Comparison of ENCODE assay signal across 8 mouse cellular contexts in genomic region chr12:69185371-69185770, GRCm38 (mm10). TPM values are rescaled to one million over a fixed set of nuclear protein-coding genes. Genes with fewer than 3 reads are reported as not detected.
DNase-seq lines count a peak whose midpoint lies in the region; ATAC-seq and TF ChIP-seq lines count a peak whose summit lies in the region.

No protein-coding gene starts in this region.

- DNase-seq in heart, adult 11 months = peak; percentile 88
- no peak for DNase-seq in heart, adult 8-10 months (ENCODE audit: low spot score)
- DNase-seq in testis, postnatal 14 days (ENCODE audit: low spot score) = no peak
- DNase-seq in stomach, postnatal 0 days (ENCODE audit: low spot score) = no peak
- DNase-seq in layer of hippocampus, adult 8-10 months (ENCODE audit: low spot score in 2 of 2) = no peak
- DNase-seq in left cerebral cortex, postnatal 36 days (ENCODE audit: low spot score in 2 of 2) = no peak

- no peaks in the 10 kb centered on the region for H3K9me3 ChIP-seq in limb, embryonic 15.5 days
- H3K9me3 ChIP-seq in stomach, postnatal 0 days (ENCODE audit: control insufficient read depth, low read length) = no peaks in the 10 kb centered on the region

- intact Hi-C loops in left cerebral cortex, postnatal 36 days (cut with DNase I) = no loop called here

- no peaks in the 10 kb centered on the region for H3K36me3 ChIP-seq in testis, adult 2 months (ENCODE audit: control insufficient read depth, insufficient read depth, low read length)
- H3K36me3 ChIP-seq in limb, embryonic 15.5 days = peaks cover 39% of the 10 kb centered on the region
- H3K36me3 ChIP-seq in stomach, postnatal 0 days (ENCODE audit: control insufficient read depth, insufficient read depth, low read length) = peaks cover 5% of the 10 kb centered on the region; the same call in 1 of the 2 replicates

- no peaks in the 10 kb centered on the region for H3K27me3 ChIP-seq in testis, adult 2 months (ENCODE audit: control insufficient read depth, insufficient read depth, low read length)
- H3K27me3 ChIP-seq in limb, embryonic 15.5 days = no peaks in the 10 kb centered on the region
- H3K27me3 ChIP-seq in stomach, postnatal 0 days (ENCODE audit: control insufficient read depth, insufficient read depth, low read length) = no peaks in the 10 kb centered on the region

- no peak for TF ChIP-seq EP300 in stomach, postnatal 0 days (optimal IDR thresholded peaks at IDR 0.05)

- H3K4me1 ChIP-seq in testis, adult 2 months (ENCODE audit: control insufficient read depth, insufficient read depth, low read length) = no peaks in the 10 kb centered on the region; the same call in 1 of the 2 replicates
- peaks cover 17% of the 10 kb centered on the region for H3K4me1 ChIP-seq in limb, embryonic 15.5 days
- no peaks in the 10 kb centered on the region for H3K4me1 ChIP-seq in stomach, postnatal 0 days (replicated peaks; ENCODE audit: control insufficient read depth, insufficient read depth)

- no peak for ATAC-seq in limb, embryonic 15.5 days (ENCODE audit: insufficient number of reproducible peaks, low FRiP score, low TSS enrichment, low read depth)
- no peak for ATAC-seq in stomach, postnatal 0 days (ENCODE audit: low FRiP score, low TSS enrichment)

- peak overlapping the region; percentile 80 for H3K4me2 ChIP-seq in limb, embryonic 15.5 days
- peak overlapping the region; percentile 97 for H3K4me2 ChIP-seq in stomach, postnatal 0 days (replicated peaks; ENCODE audit: low read depth)

- H3K27ac ChIP-seq in testis, adult 2 months (ENCODE audit: control insufficient read depth, insufficient read depth, low read depth, low read length) = peak overlapping the region; percentile 45; the same call in 1 of the 2 replicates
- H3K27ac ChIP-seq in limb, embryonic 15.5 days = no peak overlapping the region
- H3K27ac ChIP-seq in stomach, postnatal 0 days (replicated peaks) = no peak overlapping the region

- TF ChIP-seq CTCF in testis, adult 2 months (IDR thresholded peaks at IDR 0.05; ENCODE audit: control insufficient read depth, insufficient read depth, insufficient replicate concordance, low read depth, low read length) = no peak
- TF ChIP-seq CTCF in stomach, postnatal 0 days (IDR thresholded peaks at IDR 0.05; ENCODE audit: low read depth) = no peak

- TF ChIP-seq POLR2A in testis, adult 2 months (IDR thresholded peaks at IDR 0.05; ENCODE audit: control insufficient read depth, low read depth, low read length) = no peak

- H3K9ac ChIP-seq in limb, embryonic 15.5 days = peak overlapping the region; percentile 66; the same call in 1 of the 2 replicates
- H3K9ac ChIP-seq in stomach, postnatal 0 days (ENCODE audit: low read length) = peak overlapping the region; percentile 85; the same call in 1 of the 2 replicates

- 79% methylated on average over 7 of the region's 7 CpGs for WGBS in limb, embryonic 15.5 days
- WGBS in stomach, postnatal 0 days = 73% methylated on average over 7 of the region's 7 CpGs

- H3K4me3 ChIP-seq in testis, adult 2 months (ENCODE audit: control insufficient read depth, low read depth, low read length) = peak overlapping the region; percentile 99
- H3K4me3 ChIP-seq in limb, embryonic 15.5 days = peak overlapping the region; percentile 89
- peak overlapping the region; percentile 71 for H3K4me3 ChIP-seq in stomach, postnatal 0 days (ENCODE audit: low read depth, low read length)

RNA-seq across cellular contexts. Expression of gene Mgat2, which starts 1.4 kb away (rescaled TPM):
- 10 to 100 TPM; 16.6 to 19.7 (median 16.9) TPM for total RNA-seq in heart, adult 8-10 months (2022)
- 10.2 and 12.0 TPM in 2 replicates for polyA plus RNA-seq in testis, adult 2 months (2012; rRNA removed)
- 63.4 and 65.2 TPM in 2 replicates for polyA plus RNA-seq in limb, embryonic 15.5 days (2015; fragmentation: Nextera tagmentation; extraction: Ambion mirVana)
- 52.3 and 54.4 TPM in 2 replicates for polyA plus RNA-seq in stomach, postnatal 0 days (2015; fragmentation: Nextera tagmentation; extraction: Ambion mirVana)
- total RNA-seq in layer of hippocampus, adult 8-10 months (2022) = 10 to 100 TPM; 26.7 to 28.9 (median 27.3) TPM
- 10 to 100 TPM; 27.3 to 30.7 TPM for total RNA-seq in left cerebral cortex, postnatal 36 days (2021)

RNA-seq across cellular contexts. Expression of gene Rpl36al, which starts 1.5 kb away (rescaled TPM):
- 100 to 1,000 TPM; 194 to 232 (median 216) TPM for total RNA-seq in heart, adult 8-10 months (2022)
- polyA plus RNA-seq in testis, adult 2 months (2012; rRNA removed) = 144 and 183 TPM in 2 replicates
- 551 and 592 TPM in 2 replicates for polyA plus RNA-seq in limb, embryonic 15.5 days (2015; fragmentation: Nextera tagmentation; extraction: Ambion mirVana)
- 843 and 974 TPM in 2 replicates for polyA plus RNA-seq in stomach, postnatal 0 days (2015; fragmentation: Nextera tagmentation; extraction: Ambion mirVana)
- 100 to 1,000 TPM; 153 to 207 (median 179) TPM for total RNA-seq in layer of hippocampus, adult 8-10 months (2022)
- 100 to 1,000 TPM; 165 to 192 TPM for total RNA-seq in left cerebral cortex, postnatal 36 days (2021)

RNA-seq across cellular contexts. Expression of gene Gm49383, which starts 11.5 kb away (rescaled TPM):
- 1 to 10 TPM; 2.6 to 4.0 (median 3.3) TPM for total RNA-seq in heart, adult 8-10 months (2022)
- 0.11 TPM in 1 of 2 replicates, not detected in the other for polyA plus RNA-seq in testis, adult 2 months (2012; rRNA removed)
- 28.2 and 30.7 TPM in 2 replicates for polyA plus RNA-seq in limb, embryonic 15.5 days (2015; fragmentation: Nextera tagmentation; extraction: Ambion mirVana)
- 6.9 and 10.3 TPM in 2 replicates for polyA plus RNA-seq in stomach, postnatal 0 days (2015; fragmentation: Nextera tagmentation; extraction: Ambion mirVana)
- 1 to 10 TPM; 6.2 to 8.3 (median 7.0) TPM for total RNA-seq in layer of hippocampus, adult 8-10 months (2022)
- 1 to 10 TPM; 2.1 to 5.6 TPM for total RNA-seq in left cerebral cortex, postnatal 36 days (2021)

RNA-seq across cellular contexts. Expression of gene Dnaaf2, which starts 12.9 kb away (rescaled TPM):
- total RNA-seq in heart, adult 8-10 months (2022) = under 1 TPM; 0.57 to 0.73 (median 0.65) TPM
- 22.3 and 28.3 TPM in 2 replicates for polyA plus RNA-seq in testis, adult 2 months (2012; rRNA removed)
- polyA plus RNA-seq in limb, embryonic 15.5 days (2015; fragmentation: Nextera tagmentation; extraction: Ambion mirVana) = 8.2 and 8.8 TPM in 2 replicates
- polyA plus RNA-seq in stomach, postnatal 0 days (2015; fragmentation: Nextera tagmentation; extraction: Ambion mirVana) = 4.0 and 5.2 TPM in 2 replicates
- 1 to 10 TPM; 1.0 to 1.9 (median 1.4) TPM for total RNA-seq in layer of hippocampus, adult 8-10 months (2022)
- total RNA-seq in left cerebral cortex, postnatal 36 days (2021) = 1 to 10 TPM; 1.8 to 1.9 TPM

RNA-seq across cellular contexts. Expression of gene Lrr1, which starts 16.8 kb away (rescaled TPM):
- total RNA-seq in heart, adult 8-10 months (2022) = not detected
- 2.3 and 3.3 TPM in 2 replicates for polyA plus RNA-seq in testis, adult 2 months (2012; rRNA removed)
- 19.5 and 21.3 TPM in 2 replicates for polyA plus RNA-seq in limb, embryonic 15.5 days (2015; fragmentation: Nextera tagmentation; extraction: Ambion mirVana)
- 4.3 and 5.2 TPM in 2 replicates for polyA plus RNA-seq in stomach, postnatal 0 days (2015; fragmentation: Nextera tagmentation; extraction: Ambion mirVana)
- total RNA-seq in layer of hippocampus, adult 8-10 months (2022) = not detected
- total RNA-seq in left cerebral cortex, postnatal 36 days (2021) = not detected
